Mouse (Mus musculus) megakaryocyte-erythroid progenitor cell, adult 5-6 weeks (primary cell): Measurements from ENCODE around the gene Fam107a. TPM values are rescaled to one million over a fixed set of nuclear protein-coding genes. Genes with fewer than 3 reads are reported as not detected.
"Not testable (repeated sequence)": the region's sequence is repeated elsewhere in the genome, so short reads cannot be mapped to it uniquely, and the experiment has no call there.

ENCODE experiments used
- ATAC-seq: replicated peaks from 2 replicates; pipeline ENCODE4 v1.8.0; 2016; ENCODE audit warnings: mild to moderate bottlenecking, inconsistent platforms; ENCODE audit not compliant: severe bottlenecking, poor library complexity, low FRiP score, low TSS enrichment
- total RNA-seq, 2 experiments: library from RNA; stranded (forward) in 1 of 2; stranded (reverse) in 1 of 2; fragments of 200-1000, 215-1000 nt in 1 of 2; fragments of >200 nt in 1 of 2; fragmentation: Nextera tagmentation in 1 of 2; gene quantifications; 2 replicates each; pipeline ENCODE4 v1.2.3; 2014 to 2017

The Fam107a gene
- total RNA-seq, 2 experiments from 2014 or later = not detected

DNA sequence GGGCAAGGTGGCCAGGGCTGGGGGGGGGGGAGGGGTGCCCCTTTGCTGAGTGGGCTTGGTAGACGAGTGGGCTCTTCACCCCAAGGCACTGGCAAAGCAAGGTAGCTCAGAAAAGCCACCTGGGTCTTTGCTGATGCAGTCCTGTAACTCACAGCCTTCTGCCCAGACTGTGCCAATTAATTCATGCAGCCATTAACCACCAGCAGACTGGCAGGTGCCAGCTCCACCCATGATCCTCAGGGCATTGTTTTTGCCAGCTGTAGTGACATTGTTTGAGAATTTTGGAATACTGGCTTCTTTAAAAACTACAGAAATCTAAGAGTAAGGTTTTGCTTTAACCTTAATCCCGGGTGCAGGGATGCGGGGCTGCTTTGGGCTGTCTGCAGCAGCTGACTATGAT, 2.7 kb upstream of the Fam107a start:
- ATAC-seq = no peak

DNA sequence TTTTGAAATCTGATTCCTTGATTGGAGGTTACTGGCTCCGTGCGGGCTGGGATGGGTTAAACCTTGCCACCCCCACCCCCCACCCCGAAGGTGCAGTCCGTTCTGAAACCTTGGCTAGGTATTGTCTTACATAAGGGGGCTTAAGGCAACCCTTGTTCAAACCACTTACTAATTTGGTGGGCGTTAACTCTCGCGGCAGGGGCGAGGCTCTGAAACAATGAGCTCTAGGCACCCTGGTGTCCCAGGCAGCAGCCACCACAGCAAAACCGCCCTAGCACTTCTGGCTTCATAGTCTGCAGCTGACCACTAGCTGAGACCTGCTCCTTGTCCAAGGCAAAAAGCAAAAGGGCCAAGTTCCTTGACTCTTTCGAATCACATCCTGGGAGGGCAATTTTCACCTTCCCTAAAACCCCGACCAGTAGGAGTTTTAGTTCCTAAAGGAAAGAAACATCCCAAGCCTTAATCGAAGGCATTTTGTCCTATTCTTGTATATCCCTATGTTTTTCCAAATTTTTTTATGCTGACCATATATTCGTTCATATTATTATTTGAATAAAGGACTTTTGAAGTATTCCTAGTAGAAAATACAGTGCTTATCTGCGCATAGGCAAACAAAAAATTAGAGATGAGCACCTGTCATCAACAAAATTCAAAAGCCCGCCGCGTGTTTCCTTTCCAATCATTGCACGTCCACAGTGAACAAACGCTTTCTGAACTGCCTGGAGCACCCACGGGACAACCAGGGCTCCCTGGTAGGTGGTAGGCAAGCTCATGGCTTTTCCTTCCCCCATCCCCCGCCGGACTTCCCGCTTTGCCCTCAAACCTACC, 1.2 kb downstream of the Fam107a start:
- ATAC-seq = no peak

DNA sequence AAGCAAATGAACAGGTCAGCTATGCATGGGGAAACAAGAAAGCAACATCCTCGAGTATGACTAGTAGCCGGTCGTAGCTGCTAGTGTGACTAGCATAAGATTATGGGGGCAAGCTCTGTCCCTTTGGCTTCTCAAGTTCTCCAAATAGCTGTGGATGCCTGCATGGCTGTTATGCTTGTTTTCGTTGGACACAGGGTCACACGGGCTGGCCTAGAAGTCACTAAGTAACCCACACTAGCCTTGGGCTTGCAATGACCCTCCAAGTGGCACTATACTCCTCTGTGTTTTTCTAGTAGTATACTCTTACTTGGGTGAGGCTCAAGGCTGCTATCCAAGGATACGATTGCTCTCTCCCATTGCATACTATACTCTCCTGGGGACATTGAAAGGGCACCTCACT, 2.7 kb downstream of the Fam107a start:
- no peak for ATAC-seq

DNA sequence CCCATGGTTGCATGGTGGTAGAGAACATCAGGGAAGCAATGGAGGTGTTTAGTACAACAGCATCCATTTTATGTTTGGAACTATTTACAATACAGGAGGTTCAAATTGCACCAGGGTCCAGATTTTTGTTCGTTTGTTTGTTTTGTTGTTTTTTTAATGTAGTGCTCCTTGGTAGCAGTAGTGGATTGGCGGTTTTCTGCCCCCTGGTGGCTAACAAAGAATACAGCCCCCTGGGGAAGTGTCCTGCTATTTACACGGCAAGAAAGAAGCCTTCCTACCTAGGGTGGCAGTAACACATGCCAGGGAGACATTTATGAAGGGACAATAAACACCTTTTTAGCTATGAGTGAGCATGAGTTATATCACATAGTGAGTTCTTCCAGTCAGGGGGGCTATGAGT, 3.3 kb downstream of the Fam107a start:
- ATAC-seq = peak; percentile 71

DNA sequence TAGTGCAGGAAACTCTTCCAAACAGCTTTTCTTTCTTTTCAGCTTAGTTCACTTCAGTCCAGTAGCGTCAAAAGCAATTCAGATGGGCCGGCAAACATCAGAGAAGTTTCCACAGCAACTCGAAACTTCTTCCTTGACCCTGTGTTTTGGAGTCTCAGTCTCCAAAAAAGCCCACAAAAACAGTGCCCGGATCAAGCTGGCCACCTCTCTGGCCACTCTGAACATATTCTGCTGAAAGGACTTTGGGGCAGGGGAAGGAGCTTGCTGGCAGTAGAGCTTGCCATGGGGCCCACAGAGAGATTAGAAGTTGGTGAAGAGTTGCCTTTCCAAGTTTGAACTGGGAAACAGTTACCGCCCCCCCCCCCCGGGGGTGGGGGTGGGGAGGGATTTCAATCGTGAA, 3.9 kb downstream of the Fam107a start:
- ATAC-seq = no peak

DNA sequence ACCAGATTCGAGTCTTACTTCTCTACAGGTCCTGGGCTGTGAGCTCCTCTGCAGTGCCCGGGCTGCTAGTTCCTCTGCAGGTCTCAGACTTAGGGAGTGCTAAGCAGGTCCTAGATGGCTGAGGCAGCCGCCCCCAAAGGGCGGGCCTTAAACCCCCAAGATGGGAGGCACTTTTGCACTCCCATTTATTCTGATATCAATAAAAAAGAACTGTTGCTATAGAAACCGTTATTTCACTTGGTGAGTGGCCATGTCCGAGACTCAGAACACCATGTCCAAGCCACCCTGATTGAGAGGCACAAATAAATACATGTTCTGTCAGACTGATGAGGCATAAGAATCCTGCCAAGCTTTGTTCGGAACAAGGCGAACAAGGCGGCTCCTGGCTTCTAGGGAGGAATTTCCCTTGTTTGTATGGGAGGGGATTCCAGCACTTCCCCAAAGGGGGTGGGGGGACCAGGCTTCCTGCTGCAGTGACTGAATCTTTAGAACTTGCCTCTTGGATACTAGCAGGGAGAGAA, 8.1 kb downstream of the Fam107a start:
- ATAC-seq = no peak

DNA sequence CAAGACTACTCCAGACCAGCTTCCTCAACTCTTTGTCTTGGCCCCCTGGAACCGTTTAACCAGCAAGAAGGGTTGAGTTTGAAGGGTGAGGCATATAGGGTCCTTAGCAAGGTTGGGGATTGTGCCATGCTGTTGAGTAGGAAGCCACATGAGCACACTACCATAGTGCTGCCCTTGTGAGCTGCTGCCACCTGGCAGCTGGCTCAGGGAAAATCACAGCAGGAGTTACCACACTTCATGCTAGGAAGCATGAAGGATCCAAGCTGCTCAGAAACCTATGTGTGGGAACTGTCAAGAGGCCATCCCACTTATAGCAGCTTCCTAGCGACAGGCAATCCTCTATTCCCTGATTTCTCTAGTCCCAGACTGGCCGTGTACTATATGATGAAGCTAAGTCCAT, 9.2 kb downstream of the Fam107a start:
- ATAC-seq = no peak

DNA sequence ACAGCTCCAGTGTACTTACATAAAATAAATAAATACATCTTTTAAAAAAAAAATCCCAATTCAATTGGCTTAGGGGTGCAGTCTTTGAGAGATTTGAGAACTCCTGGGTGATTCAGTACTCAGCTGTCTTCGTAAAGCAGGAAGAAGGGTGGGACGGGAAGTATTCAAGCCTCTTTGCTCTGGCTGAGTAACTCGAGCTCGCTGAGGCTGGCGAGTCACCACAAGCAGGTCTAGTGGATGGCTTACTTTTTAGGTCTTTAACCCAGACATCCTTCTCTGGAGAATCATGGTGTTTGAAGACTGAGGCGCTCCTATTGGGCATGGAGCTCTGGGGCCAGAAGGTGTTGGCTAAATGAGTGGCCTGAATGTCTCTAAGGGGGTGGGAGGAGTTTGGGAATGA, 10.9 kb downstream of the Fam107a start:
- ATAC-seq = no peak

DNA sequence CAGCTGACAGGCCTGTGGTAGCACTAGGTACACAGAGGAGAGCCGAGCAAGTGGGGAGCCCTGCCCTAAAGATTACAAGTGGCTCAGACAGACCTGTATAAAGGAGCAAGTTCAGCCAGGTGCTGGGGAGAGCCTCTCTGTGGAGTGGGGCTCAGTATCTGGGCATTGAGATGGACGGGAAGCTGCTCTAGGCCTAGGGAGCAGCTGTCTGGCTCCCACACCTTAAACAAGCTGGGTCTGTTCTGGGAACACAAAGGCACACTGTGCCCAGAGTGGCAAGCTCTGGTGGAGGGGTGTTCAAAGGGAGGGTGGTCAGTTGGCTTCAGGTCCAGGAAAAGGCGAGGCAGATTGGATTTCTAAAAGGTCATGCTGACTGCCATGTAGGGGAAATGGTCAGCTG, 12.8 kb downstream of the Fam107a start:
- ATAC-seq = no peak

DNA sequence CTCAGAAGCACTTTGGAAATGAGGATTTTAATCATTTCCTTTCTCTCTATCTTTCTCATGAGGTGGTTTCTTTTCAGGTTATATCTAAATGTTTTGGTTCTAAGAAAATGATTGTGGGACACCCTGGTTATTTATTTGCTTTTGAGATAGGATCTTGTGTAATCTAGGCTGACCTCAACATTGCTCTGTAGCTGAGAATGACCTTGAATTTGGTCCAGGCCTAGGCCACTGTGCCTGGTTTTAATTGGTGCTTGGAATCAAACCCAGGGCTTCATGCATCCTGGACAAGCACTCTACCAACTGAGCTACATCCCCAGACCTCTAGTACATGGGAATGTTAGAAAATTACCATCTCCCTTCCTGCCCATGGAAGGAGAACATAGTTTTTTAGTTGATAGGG, 13.7 kb downstream of the Fam107a start:
- ATAC-seq = no peak

DNA sequence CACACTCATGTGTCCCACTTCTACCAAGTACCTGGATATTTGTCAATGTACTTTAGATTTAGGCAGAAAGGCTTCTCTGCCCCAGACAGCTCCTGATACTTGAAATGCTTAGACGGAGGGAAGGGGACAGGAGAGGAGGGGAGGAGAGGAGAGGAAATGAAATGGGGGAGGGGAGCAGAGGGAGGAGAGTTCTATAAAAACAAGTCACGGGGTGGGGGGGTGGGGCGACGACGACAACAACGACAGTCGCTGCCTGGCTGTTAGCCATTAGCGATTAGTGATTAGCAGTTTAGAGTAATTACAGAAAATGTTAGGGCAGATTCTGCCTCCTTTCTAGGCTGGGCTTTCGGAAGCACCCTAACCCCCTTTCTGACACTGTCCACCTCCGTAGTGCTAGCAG, 15.1 kb downstream of the Fam107a start:
- no peak for ATAC-seq

DNA sequence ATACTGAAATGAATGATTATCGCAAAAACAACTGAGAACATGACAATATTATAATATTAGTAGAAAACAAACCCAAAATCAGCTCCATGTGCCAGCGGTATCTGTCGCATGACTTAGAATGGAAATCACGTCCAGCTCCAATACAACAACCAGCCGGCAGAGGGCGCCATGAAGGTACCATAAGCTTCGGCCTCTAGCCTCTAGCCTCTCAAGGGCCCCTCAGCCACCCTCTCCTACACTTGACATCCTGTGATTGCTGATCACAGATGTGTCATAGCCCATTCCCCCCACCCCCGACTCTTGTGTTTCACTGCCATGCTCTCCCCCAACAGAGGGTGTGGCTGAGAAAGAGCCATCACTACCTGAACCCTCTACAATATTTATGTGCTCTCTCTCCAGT, 17.5 kb downstream of the Fam107a start:
- ATAC-seq = 0 out of 2 replicates have a peak, but pooled peaks have one; percentile 63

DNA sequence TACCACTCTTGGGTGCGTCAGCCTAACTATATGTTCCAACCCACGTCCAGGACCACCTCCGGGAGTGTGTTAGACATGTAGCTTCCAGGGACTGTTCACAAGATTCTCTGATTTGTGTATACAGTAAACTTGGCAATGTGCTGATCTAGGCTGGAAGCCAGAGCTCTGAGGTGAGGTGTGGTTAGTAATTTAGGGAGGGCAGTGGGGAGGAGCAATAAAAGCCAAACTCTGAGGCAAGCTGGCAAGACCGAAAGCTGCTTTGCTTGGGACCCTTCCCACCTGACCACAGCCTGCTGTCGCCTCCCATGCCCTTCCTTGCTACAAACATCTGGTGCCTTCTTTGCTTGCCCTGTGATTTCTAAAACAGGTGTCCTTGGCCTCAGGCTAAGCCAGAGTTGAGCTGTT, 19.9 kb downstream of the Fam107a start:
- no peak for ATAC-seq

DNA sequence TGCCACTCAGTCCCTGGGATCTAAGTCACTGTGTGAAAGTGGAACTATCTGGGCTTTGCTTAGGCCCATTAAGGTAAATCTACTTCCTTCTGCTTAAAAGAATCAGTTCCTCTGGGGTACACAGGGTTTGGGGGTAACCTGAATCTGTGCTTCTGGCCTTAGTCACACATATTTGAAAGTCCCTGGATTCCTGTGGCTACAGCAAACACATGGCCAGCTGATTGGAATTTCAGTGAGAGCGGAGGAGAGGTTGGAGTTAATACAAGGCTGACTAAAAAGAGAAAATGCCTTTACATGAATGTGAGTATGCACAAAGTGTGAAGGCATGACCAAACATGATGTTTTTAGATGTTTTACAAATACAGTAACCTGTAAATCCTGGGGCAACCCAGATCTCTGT, 23.6 kb downstream of the Fam107a start:
- ATAC-seq = no peak

DNA sequence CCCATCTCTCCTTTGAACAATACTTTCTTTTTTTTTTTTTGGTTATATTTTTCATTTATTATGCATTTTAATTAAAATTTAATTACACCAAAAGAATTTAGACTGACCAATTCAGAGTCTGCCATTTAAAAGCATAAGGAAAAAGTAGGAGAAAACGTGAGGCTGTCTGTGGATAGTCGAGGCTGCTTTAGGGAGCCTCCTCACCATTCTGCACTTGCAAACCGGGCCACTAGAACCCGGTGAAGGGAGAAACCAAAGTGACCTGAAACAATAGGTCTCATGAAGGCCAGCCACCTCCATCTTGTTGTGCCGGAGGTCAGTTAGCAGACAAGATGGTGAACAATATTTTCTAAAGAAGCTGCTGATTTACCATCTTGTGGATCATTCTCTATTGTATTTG, 31.2 kb downstream of the Fam107a start:
- ATAC-seq = peak; percentile 100

DNA sequence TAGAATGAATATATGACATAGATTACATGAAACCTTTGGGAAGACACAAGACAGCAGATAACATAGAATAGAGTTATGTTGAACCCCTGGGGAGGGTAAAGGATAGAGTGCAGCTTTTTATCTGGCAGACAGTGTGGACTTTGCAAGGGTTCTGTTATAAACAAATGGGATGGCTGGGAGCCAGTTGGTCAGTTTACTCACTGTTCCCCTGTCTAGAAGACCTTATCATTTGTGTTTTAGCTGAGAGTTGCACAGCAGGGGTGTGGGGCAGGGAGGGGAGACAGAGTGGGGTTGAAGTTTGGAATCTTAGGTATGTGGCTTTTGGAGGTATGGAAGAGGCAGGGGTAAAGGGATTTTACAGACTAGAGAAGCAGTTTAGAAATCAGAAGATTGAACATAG, 34.0 kb downstream of the Fam107a start:
- ATAC-seq = no peak

DNA sequence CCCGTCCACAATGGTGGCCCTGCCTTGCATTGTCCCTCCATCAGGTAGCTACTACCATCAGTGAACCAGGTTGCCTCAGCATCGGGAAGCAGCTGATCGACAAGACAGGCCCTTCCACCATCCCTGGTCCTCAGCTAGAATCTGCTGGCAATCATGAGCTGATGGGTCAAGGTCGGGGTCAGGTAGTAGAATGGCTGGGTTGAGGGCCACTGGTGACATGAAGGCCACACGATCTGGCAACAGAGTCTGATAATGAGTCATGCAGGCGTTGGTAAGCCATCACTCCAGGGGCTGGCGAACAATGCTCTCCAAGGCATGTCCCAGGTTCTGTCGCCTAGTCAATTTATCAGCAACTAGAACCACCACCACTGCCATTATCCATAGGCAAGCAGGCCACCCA, 46.5 kb downstream of the Fam107a start:
- not testable (repeated sequence) for ATAC-seq

DNA sequence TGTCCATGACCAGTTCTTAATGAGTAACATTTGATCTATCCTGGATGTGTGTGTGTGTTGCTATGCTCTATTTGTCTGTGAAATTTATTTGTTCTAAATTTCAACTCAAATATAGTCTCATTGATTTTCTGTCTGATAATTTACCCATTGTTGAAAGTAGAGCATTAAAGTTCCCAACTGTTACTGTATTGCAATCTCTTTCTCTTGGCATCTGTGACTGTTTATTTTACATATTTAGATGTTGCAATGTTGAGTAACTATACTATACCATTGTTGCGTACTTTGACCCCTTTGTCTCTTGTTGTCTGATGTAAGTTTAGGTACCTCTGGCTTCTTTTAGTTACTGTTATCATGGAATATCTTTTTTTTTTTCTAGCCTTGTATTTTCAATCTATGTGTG, 53.4 kb downstream of the Fam107a start:
- no peak for ATAC-seq

DNA sequence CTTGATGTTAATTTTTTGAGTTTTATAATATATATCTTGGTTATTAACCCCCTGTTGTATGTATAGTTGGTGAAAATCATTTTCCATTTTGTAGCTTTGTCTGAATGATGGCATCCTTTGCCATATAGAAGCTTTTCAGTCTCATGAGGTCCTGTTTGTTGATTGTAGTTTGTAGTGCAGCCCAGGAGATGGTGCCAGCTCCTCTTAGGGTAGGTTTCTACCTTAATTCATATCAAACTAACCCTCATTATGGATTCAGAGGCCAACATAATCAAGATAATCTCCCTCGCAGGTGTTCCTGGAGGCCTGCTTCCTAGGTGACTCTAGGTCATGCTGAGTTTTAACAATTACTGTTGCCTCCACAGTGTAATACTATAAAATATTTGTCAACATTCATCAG, 55.6 kb downstream of the Fam107a start:
- no peak for ATAC-seq

DNA sequence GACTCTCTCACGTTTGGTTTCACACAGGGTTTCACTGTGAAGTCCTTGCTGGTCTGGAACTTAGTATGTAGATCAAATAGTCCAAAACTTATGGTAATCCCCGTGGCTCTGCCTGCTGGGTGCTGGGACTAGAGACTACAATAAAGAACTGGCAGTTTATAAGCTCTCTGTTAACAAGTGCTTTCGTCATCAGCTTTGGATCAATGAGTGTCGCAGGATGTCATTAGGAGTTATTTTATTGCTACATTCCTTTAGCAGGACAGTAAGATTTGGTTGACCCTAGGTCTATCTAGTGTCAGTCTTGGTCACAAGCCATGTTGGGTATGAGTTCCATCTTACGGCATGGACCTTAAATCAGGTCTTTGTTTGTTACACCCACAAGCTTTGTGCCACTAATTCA, 57.6 kb downstream of the Fam107a start:
- no peak for ATAC-seq

DNA sequence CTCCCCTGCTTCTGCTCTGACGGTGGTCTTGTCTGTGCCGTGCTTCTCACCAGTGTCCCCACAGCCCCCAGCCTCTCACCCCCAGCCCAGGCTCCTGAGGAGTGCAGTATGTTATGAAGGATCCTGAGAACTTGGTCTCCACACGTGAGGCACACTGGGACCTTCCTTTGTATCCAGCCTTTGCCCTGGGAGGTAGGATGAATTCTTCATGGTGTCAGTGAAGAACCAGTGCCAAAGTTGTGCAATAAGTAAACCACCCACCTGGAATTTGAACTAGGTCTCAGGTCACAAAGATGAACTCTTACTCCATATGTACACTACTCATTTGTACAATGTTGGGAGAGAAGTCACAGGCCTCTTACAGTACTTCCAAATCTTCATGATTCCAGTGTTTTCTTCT, 58.7 kb downstream of the Fam107a start, which contains the start of gene Acox2:
Gene Acox2 (minus strand): TSS at position 188 of the 400 bp plus-strand sequence.
- ATAC-seq = no peak
